29 mouse cellular contexts compared by ENCODE assay signal in the genomic region with DNA sequence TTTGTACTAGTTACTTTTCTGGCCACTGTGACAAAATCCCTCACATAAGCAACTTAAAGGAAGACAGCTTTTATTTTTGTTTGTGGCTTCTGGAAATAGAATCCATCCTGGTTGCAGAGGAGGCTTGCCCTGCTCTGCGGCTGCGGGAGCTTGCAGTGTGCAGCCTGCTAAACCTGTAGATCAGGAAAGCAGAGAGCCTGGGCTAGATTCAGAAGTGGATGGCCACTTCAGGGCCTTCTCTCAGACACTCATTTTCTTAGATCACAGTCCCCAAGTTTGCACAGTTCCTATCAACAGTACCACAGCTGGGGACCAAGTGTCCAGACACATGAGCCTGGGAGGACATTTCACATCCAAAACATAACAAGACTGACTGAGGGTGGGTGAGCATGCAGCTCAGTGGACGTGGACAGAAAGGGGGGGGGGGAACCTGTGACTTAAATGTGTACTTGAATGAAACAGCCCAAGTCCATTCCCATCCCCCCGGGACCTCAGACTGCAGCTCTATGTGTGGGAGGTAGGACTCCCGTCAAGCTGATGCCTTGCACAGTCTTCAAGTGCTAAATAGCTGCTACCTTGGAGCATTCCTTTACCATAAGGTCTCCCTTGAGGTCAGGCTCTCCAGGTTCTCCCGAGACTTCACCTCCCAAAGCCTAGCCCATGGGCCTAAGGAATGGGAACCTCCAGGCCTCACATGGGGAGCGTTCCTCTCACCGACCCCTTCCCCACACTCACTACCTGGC.
A peak's percentile ranks its signal among the peaks of the same experiment; 100 is the strongest.
DNase-seq lines count a peak whose midpoint lies in the region; ATAC-seq and TF ChIP-seq lines count a peak whose summit lies in the region.
"Had no signal": no experiment of that assay in that cellular context is flagged by ENCODE, and none has a peak within 500 bp of the region (broad histone marks: within the 10 kb centered on the region; RNA-seq: fewer than 3 reads in every experiment).

No protein-coding gene starts in this region.

- no peaks in the 10 kb centered on the region for H3K36me3 ChIP-seq in heart, embryonic 11.5 days (ENCODE audit: control insufficient read depth, insufficient read depth, low read length)
- no peaks in the 10 kb centered on the region for H3K36me3 ChIP-seq in heart, embryonic 10.5 days
- no peaks in the 10 kb centered on the region for H3K36me3 ChIP-seq in lung, embryonic 14.5 days (ENCODE audit: insufficient read depth)
- no peaks in the 10 kb centered on the region for H3K36me3 ChIP-seq in midbrain, embryonic 12.5 days
- H3K36me3 ChIP-seq in midbrain, embryonic 16.5 days (ENCODE audit: control insufficient read depth, insufficient read depth, low read length) = no peaks in the 10 kb centered on the region
- H3K36me3 ChIP-seq: embryonic facial prominence, embryonic 15.5 days; hindbrain, embryonic 12.5 days; limb, embryonic 10.5 days; limb, embryonic 15.5 days; midbrain, embryonic 13.5 days; neural tube, embryonic 12.5 days had no signal

- H3K9ac ChIP-seq in heart, embryonic 11.5 days (ENCODE audit: low read depth, low read length) = no peak overlapping the region
- H3K9ac ChIP-seq in lung, embryonic 14.5 days = no peak overlapping the region
- H3K9ac ChIP-seq in midbrain, embryonic 12.5 days (replicated peaks) = no peak overlapping the region
- H3K9ac ChIP-seq in midbrain, embryonic 16.5 days (ENCODE audit: low read depth, low read length) = no peak overlapping the region
- H3K9ac ChIP-seq: embryonic facial prominence, embryonic 15.5 days; hindbrain, embryonic 12.5 days; limb, embryonic 15.5 days; liver, embryonic 14.5 days; midbrain, embryonic 13.5 days; neural tube, embryonic 12.5 days had no signal

- H3K4me1 ChIP-seq in heart, embryonic 11.5 days (ENCODE audit: control insufficient read depth, insufficient read depth, low read length) = no peaks in the 10 kb centered on the region
- H3K4me1 ChIP-seq in heart, embryonic 10.5 days = peaks cover 8% of the 10 kb centered on the region; the same call in 1 of the 2 replicates
- H3K4me1 ChIP-seq in lung, embryonic 14.5 days (ENCODE audit: insufficient read depth) = peaks cover 4% of the 10 kb centered on the region; the same call in 1 of the 2 replicates
- peaks cover 56% of the 10 kb centered on the region for H3K4me1 ChIP-seq in midbrain, embryonic 12.5 days
- peaks cover 15% of the 10 kb centered on the region for H3K4me1 ChIP-seq in midbrain, embryonic 16.5 days (ENCODE audit: control insufficient read depth, insufficient read depth, low read length)
- H3K4me1 ChIP-seq: embryonic facial prominence, embryonic 15.5 days had no signal

- H3K27ac ChIP-seq in heart, embryonic 11.5 days (ENCODE audit: low read depth, low read length) = no peak overlapping the region
- H3K27ac ChIP-seq in heart, embryonic 10.5 days = no peak overlapping the region
- H3K27ac ChIP-seq in lung, embryonic 14.5 days (ENCODE audit: low read depth) = peak overlapping the region; percentile 42; the same call in 1 of the 2 replicates
- H3K27ac ChIP-seq in midbrain, embryonic 12.5 days (replicated peaks) = 0 out of 2 replicates have a peak overlapping the region, but pooled peaks have one; percentile 5
- H3K27ac ChIP-seq in midbrain, embryonic 16.5 days (ENCODE audit: low read length) = no peak overlapping the region
- H3K27ac ChIP-seq: embryonic facial prominence, embryonic 15.5 days; hindbrain, embryonic 12.5 days; kidney, postnatal 0 days; limb, embryonic 10.5 days; limb, embryonic 15.5 days; liver, embryonic 14.5 days; neural tube, embryonic 12.5 days; stomach, postnatal 0 days had no signal

- no peak for DNase-seq in heart, embryonic 10.5 days (ENCODE audit: low spot score)
- DNase-seq in lung, embryonic 14.5 days = peak; percentile 65
- no peak for DNase-seq in lung, adult 18-20 months
- no peak for DNase-seq in liver
- DNase-seq: adrenal gland, postnatal 10 days; cerebellum, adult 9-10 months; cerebellum, postnatal 36 days; gastrocnemius, postnatal 14 days; heart, postnatal 36 days; layer of hippocampus, adult 9-11 months; lung, postnatal 10 days; right cerebral cortex, postnatal 4 days; thymus, adult 18-20 months; thymus, postnatal 25 days had no signal

- WGBS in heart, embryonic 11.5 days (ENCODE audit: insufficient replicate concordance) = 66% methylated on average over 8 of the region's 8 CpGs
- WGBS in heart, embryonic 10.5 days = 72% methylated on average over 8 of the region's 8 CpGs
- 51% methylated on average over 8 of the region's 8 CpGs for WGBS in lung, embryonic 14.5 days
- WGBS in midbrain, embryonic 12.5 days = 73% methylated on average over 8 of the region's 8 CpGs
- WGBS in midbrain, embryonic 16.5 days = 82% methylated on average over 8 of the region's 8 CpGs

- no peaks in the 10 kb centered on the region for H3K9me3 ChIP-seq in heart, embryonic 11.5 days (replicated peaks; ENCODE audit: control insufficient read depth, low read length)
- H3K9me3 ChIP-seq in heart, embryonic 10.5 days = no peaks in the 10 kb centered on the region
- no peaks in the 10 kb centered on the region for H3K9me3 ChIP-seq in lung, embryonic 14.5 days (ENCODE audit: low read depth, low read length)
- no peaks in the 10 kb centered on the region for H3K9me3 ChIP-seq in midbrain, embryonic 12.5 days
- H3K9me3 ChIP-seq in midbrain, embryonic 16.5 days (replicated peaks; ENCODE audit: control insufficient read depth, low read length, poor library complexity, severe bottlenecking) = no peaks in the 10 kb centered on the region
- H3K9me3 ChIP-seq: embryonic facial prominence, embryonic 15.5 days; hindbrain, embryonic 12.5 days; limb, embryonic 10.5 days; limb, embryonic 15.5 days; midbrain, embryonic 13.5 days; neural tube, embryonic 12.5 days had no signal

- TF ChIP-seq CTCF in lung, embryonic 14.5 days (IDR thresholded peaks at IDR 0.05; ENCODE audit: low read depth) = no peak

- H3K4me2 ChIP-seq in heart, embryonic 11.5 days = no peak overlapping the region
- H3K4me2 ChIP-seq in lung, embryonic 14.5 days = no peak overlapping the region
- no peak overlapping the region for H3K4me2 ChIP-seq in midbrain, embryonic 12.5 days (replicated peaks)
- H3K4me2 ChIP-seq in midbrain, embryonic 16.5 days (ENCODE audit: low read length) = no peak overlapping the region
- H3K4me2 ChIP-seq: embryonic facial prominence, embryonic 15.5 days; hindbrain, embryonic 12.5 days; limb, embryonic 15.5 days; midbrain, embryonic 13.5 days; neural tube, embryonic 12.5 days had no signal

- H3K27me3 ChIP-seq in heart, embryonic 11.5 days (ENCODE audit: control insufficient read depth, insufficient read depth, low read length) = no peaks in the 10 kb centered on the region
- H3K27me3 ChIP-seq in heart, embryonic 10.5 days (ENCODE audit: insufficient read depth, poor library complexity, severe bottlenecking) = no peaks in the 10 kb centered on the region
- H3K27me3 ChIP-seq in lung, embryonic 14.5 days (ENCODE audit: insufficient read depth, low read length) = no peaks in the 10 kb centered on the region
- no peaks in the 10 kb centered on the region for H3K27me3 ChIP-seq in midbrain, embryonic 12.5 days
- H3K27me3 ChIP-seq in midbrain, embryonic 16.5 days (ENCODE audit: control insufficient read depth, insufficient read depth, low read depth, low read length) = no peaks in the 10 kb centered on the region
- H3K27me3 ChIP-seq: embryonic facial prominence, embryonic 15.5 days; hindbrain, embryonic 12.5 days; limb, embryonic 15.5 days; midbrain, embryonic 13.5 days; neural tube, embryonic 12.5 days; Patski had no signal

- 0 out of 2 replicates have a peak, but pooled peaks have one; percentile 26 for ATAC-seq in heart, embryonic 11.5 days (replicated peaks; ENCODE audit: insufficient number of reproducible peaks, low FRiP score, low TSS enrichment)
- peak; percentile 78 for ATAC-seq in lung, embryonic 14.5 days (ENCODE audit: insufficient read depth)
- ATAC-seq in midbrain, embryonic 12.5 days (ENCODE audit: low FRiP score, low read depth) = no peak
- no peak for ATAC-seq in midbrain, embryonic 16.5 days
- ATAC-seq: forebrain, embryonic 14.5 days; intestine, postnatal 0 days; midbrain, embryonic 13.5 days; Patski had no signal

- no peak overlapping the region for H3K4me3 ChIP-seq in heart, embryonic 11.5 days (ENCODE audit: low read depth, low read length)
- no peak overlapping the region for H3K4me3 ChIP-seq in heart, embryonic 10.5 days
- no peak overlapping the region for H3K4me3 ChIP-seq in lung, embryonic 14.5 days (ENCODE audit: low read depth, low read length)
- H3K4me3 ChIP-seq in midbrain, embryonic 12.5 days = no peak overlapping the region
- H3K4me3 ChIP-seq in midbrain, embryonic 16.5 days (ENCODE audit: low read depth, low read length) = no peak overlapping the region
- H3K4me3 ChIP-seq: embryonic facial prominence, embryonic 15.5 days; hindbrain, embryonic 12.5 days; limb, embryonic 10.5 days; limb, embryonic 15.5 days; midbrain, embryonic 13.5 days; neural tube, embryonic 12.5 days had no signal

Comparison
In these comparisons a context has a peak if more than half of its experiments do, and no peak if none do; other contexts are left out.
1. H3K27ac ChIP-seq: peak in lung, embryonic 14.5 days (single experiment) and midbrain, embryonic 12.5 days (single experiment); none in heart, embryonic 11.5 days (single experiment), heart, embryonic 10.5 days (single experiment) and midbrain, embryonic 16.5 days (single experiment).
2. ATAC-seq: peak in heart, embryonic 11.5 days (single experiment) and lung, embryonic 14.5 days (single experiment); none in midbrain, embryonic 12.5 days (single experiment) and midbrain, embryonic 16.5 days (single experiment).